Mouse (Mus musculus) intestine, embryonic 16.5 days (tissue): Measurements from ENCODE around the gene Kcnmb2. TPM values are rescaled to one million over a fixed set of nuclear protein-coding genes. Genes with fewer than 3 reads are reported as not detected.

Experiments
- ATAC-seq: fragments of 200-750 bp; cut with Nextera tagmentation; 2 replicates; pipeline ENCODE4 v1.8.0; 2017; ENCODE audit warnings: moderate TSS enrichment, moderate library complexity
- H3K27ac ChIP-seq: fragments of 300-500 bp; sonication (generic); 2 replicates; pipeline ENCODE4 v1.5.1; 2014; ENCODE audit warnings: mild to moderate bottlenecking, low read length
- H3K27me3 ChIP-seq: fragments of 300-500 bp; sonication (generic); replicated peaks from 2 replicates; pipeline ENCODE4 v1.6.1; 2014; ENCODE audit warnings: low read length, control low read depth, mixed read lengths; ENCODE audit not compliant: control insufficient read depth, insufficient read depth
- H3K36me3 ChIP-seq: fragments of 300-500 bp; sonication (generic); 2 replicates; pipeline ENCODE4 v1.6.1; 2014; ENCODE audit warnings: low read length, control low read depth; ENCODE audit not compliant: control insufficient read depth, insufficient read depth
- H3K4me1 ChIP-seq: fragments of 300-500 bp; sonication (generic); 2 replicates; pipeline ENCODE4 v1.6.1; 2014; ENCODE audit warnings: low read length, control low read depth, mixed read lengths; ENCODE audit not compliant: control insufficient read depth, insufficient read depth
- H3K4me2 ChIP-seq: fragments of 300-500 bp; sonication (generic); 2 replicates; pipeline ENCODE4 v1.6.1; 2014; ENCODE audit warnings: low read depth, low read length, control low read depth
- H3K4me3 ChIP-seq: fragments of 300-500 bp; sonication (generic); 2 replicates; pipeline ENCODE4 v1.5.1; 2014; ENCODE audit warnings: mild to moderate bottlenecking, low read length
- H3K9ac ChIP-seq: fragments of 300-500 bp; sonication (generic); 2 replicates; pipeline ENCODE4 v1.6.1; 2014; ENCODE audit warnings: low read depth, low read length
- H3K9me3 ChIP-seq: fragments of 300-500 bp; sonication (generic); 2 replicates; pipeline ENCODE4 v1.6.1; 2016; ENCODE audit warnings: low read length, control low read depth; ENCODE audit not compliant: control insufficient read depth
- WGBS: fragments of 180-500 bp; shearing (Covaris S2); extraction: QIAGEN DNeasy Blood & Tissue Kit; methylation state at CpG from one replicate; pipeline ENCODE4 v1.1.7; 2014; 5-methylcytosine and 5-hydroxymethylcytosine counted together
- polyA plus RNA-seq: library from polyadenylated mRNA; unstranded; fragments of >200 nt; fragmentation: Nextera tagmentation; extraction: Ambion mirVana; gene quantifications from 2 replicates; pipeline ENCODE4 v1.2.1, GENCODE M21; 2015

Gene Kcnmb2
- polyA plus RNA-seq, 1 experiment from 2014 or later, result 0.88 TPM

- Histone ChIP-seq H3K4me2 (no peak overlapping the region), H3K27ac (no peak overlapping the region), H3K4me3 (no peak overlapping the region), H3K36me3 (no peaks in the 10 kb centered on the region), H3K9ac (no peak overlapping the region), H3K27me3 (no peaks in the 10 kb centered on the region), H3K4me1 (no peaks in the 10 kb centered on the region), H3K9me3 (no peaks in the 10 kb centered on the region)
- no peak for ATAC-seq
- 71% methylated on average over 5 of the region's 5 CpGs for WGBS
These were observed 80.1 kb downstream of the Kcnmb2 start for GRCm38 (mm10) chr3:31982444-31982843.

- H3K4me3 ChIP-seq, result no peak overlapping the region
- no peaks in the 10 kb centered on the region for H3K36me3 ChIP-seq
- H3K9ac ChIP-seq, result no peak overlapping the region
- no peaks in the 10 kb centered on the region for H3K27me3 ChIP-seq
- 79% methylated on average over 4 of the region's 4 CpGs for WGBS
- no peak overlapping the region for H3K4me2 ChIP-seq
- ATAC-seq, result no peak
- H3K9me3 ChIP-seq, result no peaks in the 10 kb centered on the region
- H3K4me1 ChIP-seq, result no peaks in the 10 kb centered on the region
- H3K27ac ChIP-seq, result no peak overlapping the region
These were observed 82.8 kb downstream of the Kcnmb2 start for GRCm38 (mm10) chr3:31985103-31985502.

GRCm38 (mm10) chr3:31991526-31992045 is 89.3 kb downstream of the Kcnmb2 start:
- no peak overlapping the region for H3K27ac ChIP-seq
- ATAC-seq, result no peak
- no peaks in the 10 kb centered on the region for H3K9me3 ChIP-seq
- no peaks in the 10 kb centered on the region for H3K36me3 ChIP-seq
- H3K4me1 ChIP-seq, result no peaks in the 10 kb centered on the region
- no peak overlapping the region for H3K9ac ChIP-seq
- WGBS, result 54% methylated on average over 5 of the region's 5 CpGs
- no peaks in the 10 kb centered on the region for H3K27me3 ChIP-seq
- no peak overlapping the region for H3K4me2 ChIP-seq
- H3K4me3 ChIP-seq, result no peak overlapping the region

- Histone ChIP-seq H3K27ac (no peak overlapping the region), H3K4me1 (no peaks in the 10 kb centered on the region), H3K9me3 (no peaks in the 10 kb centered on the region), H3K4me2 (no peak overlapping the region), H3K4me3 (no peak overlapping the region), H3K27me3 (no peaks in the 10 kb centered on the region), H3K9ac (no peak overlapping the region), H3K36me3 (no peaks in the 10 kb centered on the region)
- WGBS, result 88% methylated on average over 5 of the region's 5 CpGs
- no peak for ATAC-seq
These were observed 109.3 kb downstream of the Kcnmb2 start for GRCm38 (mm10) chr3:32011566-32011965.

GRCm38 (mm10) chr3:32012205-32012931 is 110.1 kb downstream of the Kcnmb2 start:
- Histone ChIP-seq H3K9ac (no peak overlapping the region), H3K36me3 (no peaks in the 10 kb centered on the region), H3K27me3 (no peaks in the 10 kb centered on the region), H3K9me3 (no peaks in the 10 kb centered on the region), H3K27ac (no peak overlapping the region), H3K4me1 (no peaks in the 10 kb centered on the region), H3K4me3 (no peak overlapping the region), H3K4me2 (no peak overlapping the region)
- 80% methylated on average over 12 of the region's 12 CpGs for WGBS
- no peak for ATAC-seq

GRCm38 (mm10) chr3:32020981-32021380 is 118.7 kb downstream of the Kcnmb2 start:
- Histone ChIP-seq H3K36me3 (no peaks in the 10 kb centered on the region), H3K9me3 (no peaks in the 10 kb centered on the region), H3K4me3 (no peak overlapping the region), H3K4me1 (no peaks in the 10 kb centered on the region), H3K27me3 (no peaks in the 10 kb centered on the region), H3K9ac (no peak overlapping the region), H3K27ac (no peak overlapping the region), H3K4me2 (no peak overlapping the region)
- 93% methylated on average over 6 of the region's 6 CpGs for WGBS
- no peak for ATAC-seq

GRCm38 (mm10) chr3:32029375-32030050 is 127.2 kb downstream of the Kcnmb2 start:
- Histone ChIP-seq H3K4me3 (no peak overlapping the region), H3K4me1 (no peaks in the 10 kb centered on the region), H3K9me3 (no peaks in the 10 kb centered on the region), H3K9ac (no peak overlapping the region), H3K36me3 (no peaks in the 10 kb centered on the region), H3K27me3 (no peaks in the 10 kb centered on the region), H3K27ac (no peak overlapping the region), H3K4me2 (no peak overlapping the region)
- 71% methylated on average over 10 of the region's 10 CpGs for WGBS
- no peak for ATAC-seq

DNA sequence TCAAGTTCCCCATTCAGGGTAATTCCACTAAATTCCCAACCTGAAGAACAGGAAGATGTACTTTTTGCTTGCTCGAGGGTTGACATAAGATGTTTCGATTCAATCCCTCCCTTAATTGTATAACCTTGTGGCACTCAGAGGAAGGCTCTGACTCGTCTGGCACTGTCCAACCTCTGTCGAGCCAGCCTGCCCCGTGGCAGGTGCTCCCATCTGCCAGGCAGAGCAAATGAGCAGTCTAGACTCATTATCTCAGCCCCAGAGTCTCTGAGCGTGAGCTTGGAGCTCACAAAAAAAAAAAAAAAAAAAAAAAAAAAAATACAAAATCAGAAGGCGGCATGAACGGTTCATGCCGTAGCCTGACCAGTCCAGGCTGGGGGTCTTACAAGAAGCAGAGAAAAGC is 130.1 kb downstream of the Kcnmb2 start:
- WGBS, result 71% methylated on average over 9 of the region's 9 CpGs
- H3K27ac ChIP-seq, result no peak overlapping the region
- H3K9ac ChIP-seq, result no peak overlapping the region
- no peak overlapping the region for H3K4me2 ChIP-seq
- no peak overlapping the region for H3K4me3 ChIP-seq
- ATAC-seq, result no peak
- no peaks in the 10 kb centered on the region for H3K27me3 ChIP-seq
- H3K36me3 ChIP-seq, result no peaks in the 10 kb centered on the region
- no peaks in the 10 kb centered on the region for H3K4me1 ChIP-seq
- no peaks in the 10 kb centered on the region for H3K9me3 ChIP-seq

- ATAC-seq, result no peak
These were observed 141.5 kb downstream of the Kcnmb2 start for GRCm38 (mm10) chr3:32043814-32044213.

More at GRCm38 (mm10) chr3:32043814-32044213, 141.5 kb downstream of the Kcnmb2 start:
- Histone ChIP-seq H3K27ac (no peak overlapping the region), H3K27me3 (no peaks in the 10 kb centered on the region), H3K4me1 (no peaks in the 10 kb centered on the region), H3K4me3 (no peak overlapping the region), H3K36me3 (no peaks in the 10 kb centered on the region), H3K4me2 (no peak overlapping the region), H3K9me3 (no peaks in the 10 kb centered on the region), H3K9ac (no peak overlapping the region)
- WGBS, result 78% methylated on average over 3 of the region's 3 CpGs
